Mouse (Mus musculus): ENCODE measurements around the gene Defa25. TPM values are rescaled to one million over a fixed set of nuclear protein-coding genes. Genes with fewer than 3 reads are reported as not detected.

Gene Defa25
- total RNA-seq (2023): not detected

DNA sequence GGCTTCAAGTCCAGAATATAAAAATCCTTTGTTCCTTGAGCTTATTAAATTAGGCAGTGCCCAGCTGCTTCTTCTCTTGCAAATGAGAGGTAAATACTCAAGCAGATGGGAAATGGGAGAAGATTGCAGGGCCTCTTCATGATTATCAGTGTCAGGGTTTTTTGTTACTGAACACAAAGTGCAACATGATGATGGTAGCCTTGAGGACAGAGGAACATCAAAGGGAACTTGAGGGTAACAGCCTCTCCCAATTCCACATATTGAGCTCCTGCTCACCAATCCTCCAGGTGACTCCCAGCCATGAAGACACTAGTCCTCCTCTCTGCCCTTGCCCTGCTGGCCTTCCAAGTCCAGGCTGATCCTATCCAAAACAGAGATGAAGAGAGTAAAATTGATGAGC lies at the start of gene Defa25:
Gene Defa25 (plus strand): TSS at position 301 of the 400 bp plus-strand sequence.

DNA sequence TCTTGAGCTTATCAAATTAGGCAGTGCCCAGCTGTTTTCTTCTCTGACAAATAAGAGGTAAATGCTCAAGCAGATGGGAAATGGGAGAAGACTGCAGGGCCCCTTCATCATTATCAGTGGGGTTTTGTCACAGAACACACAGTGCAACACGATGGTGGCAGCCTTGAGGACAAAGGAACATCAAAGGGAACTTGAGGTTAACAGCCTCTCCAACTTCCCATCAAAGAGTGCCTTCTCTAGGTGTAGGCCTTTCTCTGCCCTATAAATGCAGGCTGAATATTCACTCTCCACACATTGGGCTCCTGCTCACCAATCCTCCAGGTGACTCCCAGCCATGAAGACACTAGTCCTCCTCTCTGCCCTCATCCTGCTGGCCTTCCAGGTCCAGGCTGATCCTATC lies 29.5 kb upstream of the Defa25 start, which contains the start of gene Defa23:
Gene Defa23 (plus strand): TSS at position 301 of the 400 bp plus-strand sequence.

GRCm38 (mm10) chr8:21064738-21065137 lies 19.5 kb upstream of the Defa25 start, which contains the start of gene Defa35:
TSS of gene Defa35 (plus strand) at chr8:21065038.

GRCm38 (mm10) chr8:21095950-21096349 lies 11.7 kb downstream of the Defa25 start, which contains the start of gene Gm14851:
TSS of gene Gm14851 (minus strand) at chr8:21096050.

GRCm38 (mm10) chr8:21134342-21134741 lies 50.1 kb downstream of the Defa25 start, which contains the start of gene Defa30:
TSS of gene Defa30 (plus strand) at chr8:21134642.

Other genes starting within 250 kb of the Defa25 start
- gene Defb33, start 191.8 kb upstream of the Defa25 start, total RNA-seq (2023): not detected
- not detected for gene Gm15056, start 181.8 kb upstream of the Defa25 start, total RNA-seq (2023)
- not detected for gene Gm6040, start 162.4 kb upstream of the Defa25 start, total RNA-seq (2023)
- not detected for gene AY761185, start 139.7 kb upstream of the Defa25 start, total RNA-seq (2023)
- not detected for gene Defa21, start 58.9 kb upstream of the Defa25 start, total RNA-seq (2023)
- gene Defa23, start 29.4 kb upstream of the Defa25 start, total RNA-seq (2023): not detected
- not detected for gene Defa35, start 19.4 kb upstream of the Defa25 start, total RNA-seq (2023)
- gene Gm14851, start 11.6 kb downstream of the Defa25 start, total RNA-seq (2023): not detected
- not detected for gene Defa30, start 50.2 kb downstream of the Defa25 start, total RNA-seq (2023)
- not detected for gene Defa22, start 77.8 kb downstream of the Defa25 start, total RNA-seq (2023)
- not detected for gene Defa31, start 107.2 kb downstream of the Defa25 start, total RNA-seq (2023)
- not detected for gene Gm15293, start 117.1 kb downstream of the Defa25 start, total RNA-seq (2023)
- gene Gm15292, start 165.3 kb downstream of the Defa25 start, total RNA-seq (2023): not detected
- not detected for gene Defa27, start 231.1 kb downstream of the Defa25 start, total RNA-seq (2023)
- not detected for gene Defa29, start 242.6 kb downstream of the Defa25 start, total RNA-seq (2023)